Mouse (Mus musculus) E14TG2a.4 (cell line): Measurements from ENCODE around the gene Nanos1.

Experiments
- CTCF ChIP-seq: conservative IDR thresholded peaks from 2 replicates; pipeline ENCODE4 v1.5.1; 2014; ENCODE audit warnings: low read length
- POU5F1 ChIP-seq: IDR thresholded peaks from 2 replicates; pipeline ENCODE4 v1.6.1; 2014; ENCODE audit warnings: low read length, borderline replicate concordance

DNA sequence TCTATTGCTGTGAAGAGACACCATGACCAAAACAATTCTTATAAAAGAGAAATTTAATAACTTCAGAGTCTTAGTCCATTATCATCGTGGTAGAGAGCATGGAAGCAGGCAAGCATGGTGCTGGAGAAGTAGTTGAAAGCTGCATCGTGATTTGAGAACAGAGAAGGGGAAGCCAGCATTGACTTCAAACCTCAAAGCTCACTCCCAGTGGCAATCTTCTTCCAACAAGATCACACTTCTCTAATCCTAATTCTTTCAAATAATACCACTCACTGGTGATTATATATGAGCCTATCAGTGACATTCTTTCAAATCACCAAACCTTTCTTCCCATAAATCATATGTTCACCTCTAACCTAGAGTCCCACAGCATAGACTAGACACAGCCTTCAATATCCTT is 49.1 kb downstream of the Nanos1 start:
- TF ChIP-seq CTCF (no peak), POU5F1 (no peak)
